Mouse (Mus musculus) heart, postnatal 4 days (tissue): ENCODE measurements at regions not wholly inside any gene's neighbourhood (a gene's known extent, or its start where the extent isn't known, plus 50 kb on each side); places are given as distances from the start of the nearest gene placed in this dataset.

Experiments
- DNase-seq: peaks from one replicate; pipeline ENCODE4 v3.0.0; 2021

DNA sequence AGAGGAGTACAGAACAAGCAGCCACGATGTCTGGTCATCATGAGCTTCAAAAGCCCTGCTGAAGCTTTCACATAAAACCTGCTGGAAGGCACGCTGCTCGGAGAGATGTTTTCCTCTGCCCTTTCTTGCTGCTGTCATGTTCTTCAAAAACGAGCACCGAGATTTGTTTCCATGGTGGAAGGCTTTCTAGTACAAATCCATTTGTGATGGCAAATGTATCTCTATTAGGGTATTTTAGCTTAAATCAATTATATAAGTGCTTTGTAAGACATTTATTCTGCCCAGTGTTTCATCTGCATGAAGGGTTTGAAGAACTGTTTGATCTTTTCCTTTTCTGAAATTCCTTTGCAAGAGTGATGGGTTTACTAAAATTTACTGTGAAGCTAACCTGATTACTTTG, 253.1 kb downstream of the Fam173b start:
- no peak for DNase-seq

DNA sequence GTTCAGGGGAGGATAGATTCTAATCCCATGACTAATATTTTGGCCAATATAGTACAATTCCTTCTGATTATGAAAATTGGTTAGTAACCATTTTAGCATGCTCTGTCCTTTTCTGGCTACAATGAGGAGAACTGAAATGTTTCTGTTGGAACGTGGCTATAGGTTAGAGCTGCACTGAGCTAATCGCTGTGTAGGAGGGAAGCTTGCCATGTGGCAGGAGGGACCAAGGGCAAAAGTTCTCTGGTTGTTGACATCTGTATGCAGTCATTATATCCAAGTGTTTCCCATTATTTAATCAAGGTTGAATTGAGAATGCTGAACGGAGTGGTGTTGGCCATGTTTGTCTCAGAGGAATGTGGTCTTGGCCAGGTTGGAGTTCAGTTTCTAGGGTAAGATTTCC, 253.5 kb downstream of the Fam173b start:
- DNase-seq = no peak

DNA sequence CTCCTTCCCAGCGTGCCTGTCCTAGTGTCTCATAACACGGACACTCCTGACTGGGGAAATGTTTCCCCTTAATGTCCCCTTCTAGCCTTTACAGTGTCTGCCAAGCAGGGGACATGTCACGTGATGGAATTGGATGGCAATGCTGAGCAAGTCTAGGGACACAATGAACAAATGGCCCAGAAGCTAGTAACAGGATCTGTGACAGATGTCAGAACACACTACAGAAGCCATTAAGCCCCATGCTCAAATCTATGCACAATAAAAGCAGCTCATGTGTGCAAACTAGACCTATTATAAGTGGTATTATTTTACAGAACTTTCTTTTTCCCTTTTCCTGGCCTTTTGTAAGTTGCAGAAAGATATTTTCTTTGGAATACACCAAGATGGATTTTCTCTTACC, 267.4 kb downstream of the Fam173b start:
- no peak for DNase-seq

GRCm38 (mm10) chr15:31869673-31870417, 268.2 kb downstream of the Fam173b start:
- no peak for DNase-seq

- DNase-seq = no peak
Observed at GRCm38 (mm10) chr15:31875436-31875835, 273.8 kb downstream of the Fam173b start.

- DNase-seq = no peak
Observed at GRCm38 (mm10) chr15:31880479-31880878, 278.8 kb downstream of the Fam173b start.

DNA sequence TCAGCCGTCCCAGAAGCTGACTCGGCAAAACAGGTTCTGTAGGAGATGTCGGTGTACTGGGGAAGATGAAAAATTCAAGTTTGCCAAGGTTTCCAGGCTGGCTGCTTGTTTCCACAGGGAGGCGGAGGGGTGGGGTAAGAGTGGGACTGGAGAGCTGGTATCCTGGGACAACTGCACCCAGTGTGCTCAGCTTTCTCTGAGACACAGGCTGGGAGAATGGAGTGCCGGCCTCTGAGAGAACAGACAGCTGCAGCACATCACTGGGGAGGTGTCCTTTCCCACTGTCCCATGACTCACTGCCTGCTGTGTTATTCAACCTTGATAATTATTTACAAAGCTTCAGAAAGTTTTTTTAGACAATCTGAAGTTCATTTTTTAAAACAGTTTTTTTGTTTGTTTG, 280.7 kb downstream of the Fam173b start:
- peak; percentile 17 for DNase-seq

DNA sequence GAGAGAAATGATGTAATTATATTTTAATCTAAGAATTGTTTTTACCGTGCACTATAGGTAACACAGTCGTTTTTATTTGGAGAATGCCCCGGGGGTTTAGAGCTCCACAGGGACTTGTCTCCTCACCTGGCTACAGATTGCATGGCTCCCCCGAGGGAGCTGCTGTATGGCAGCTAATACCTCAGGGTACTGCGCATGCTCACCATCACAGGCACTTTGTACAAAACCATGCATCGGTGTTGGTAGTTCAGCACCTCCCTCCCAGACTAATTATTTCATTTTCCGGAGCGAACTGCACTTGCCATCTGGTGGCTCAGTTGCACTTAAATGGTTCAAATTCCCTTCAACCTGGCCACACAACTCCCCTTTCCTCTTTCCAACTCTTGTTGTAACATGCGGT, 281.9 kb downstream of the Fam173b start:
- no peak for DNase-seq

DNA sequence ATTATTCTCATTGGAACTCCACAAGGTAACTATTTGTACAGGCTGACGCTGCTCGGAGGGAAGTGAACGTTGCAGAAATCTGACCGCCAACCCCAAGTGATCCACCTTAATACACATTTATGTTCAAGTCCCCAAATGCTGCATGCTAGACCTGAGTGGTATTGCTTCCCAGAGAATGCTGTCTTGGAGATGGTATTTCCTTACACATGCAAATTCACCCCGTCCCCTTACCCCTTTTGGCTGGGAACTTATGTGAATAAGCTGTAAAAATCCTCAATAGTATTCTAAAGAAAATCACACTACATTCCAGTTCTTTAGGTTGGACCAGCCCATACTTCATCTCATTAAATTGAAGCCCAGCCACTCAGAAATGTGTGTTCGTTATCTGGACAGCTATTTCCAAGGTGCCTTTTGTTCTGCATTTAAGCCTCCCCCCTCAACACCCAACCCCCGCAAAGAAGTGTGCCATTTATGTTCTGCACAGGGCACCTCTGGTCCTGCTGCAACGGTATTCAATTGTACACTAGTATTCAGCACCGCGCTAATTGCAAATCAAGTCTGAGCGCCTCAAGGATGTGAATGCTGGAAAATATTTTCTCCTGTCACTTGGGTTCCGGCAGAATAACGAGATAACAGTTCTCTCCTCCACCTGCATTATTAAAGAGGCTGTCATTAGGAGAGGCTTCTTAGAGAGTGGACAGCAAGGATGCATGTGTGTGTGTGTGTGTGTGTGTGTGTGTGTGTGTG, 278.0 kb upstream of the Tas2r119 start:
- no peak for DNase-seq

DNA sequence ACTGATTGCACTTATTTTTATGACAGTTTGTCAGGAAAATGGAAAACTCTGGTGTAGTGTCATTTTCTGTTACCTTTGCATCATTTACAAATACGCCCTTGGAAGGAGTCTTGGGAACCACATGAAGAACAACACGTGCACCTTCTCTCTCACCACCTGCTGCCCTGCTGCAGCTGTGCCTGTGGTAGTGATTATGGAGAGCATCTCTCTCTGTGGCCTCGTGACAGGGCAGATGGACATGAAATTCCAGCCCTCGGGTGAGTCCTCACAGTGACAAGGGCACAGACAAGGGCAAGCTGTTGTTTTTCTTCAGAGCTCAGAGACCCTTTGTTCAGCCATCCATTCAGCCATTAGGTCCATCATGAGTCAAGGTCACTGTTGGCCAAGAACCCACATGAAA, 276.8 kb upstream of the Tas2r119 start:
- no peak for DNase-seq

DNA sequence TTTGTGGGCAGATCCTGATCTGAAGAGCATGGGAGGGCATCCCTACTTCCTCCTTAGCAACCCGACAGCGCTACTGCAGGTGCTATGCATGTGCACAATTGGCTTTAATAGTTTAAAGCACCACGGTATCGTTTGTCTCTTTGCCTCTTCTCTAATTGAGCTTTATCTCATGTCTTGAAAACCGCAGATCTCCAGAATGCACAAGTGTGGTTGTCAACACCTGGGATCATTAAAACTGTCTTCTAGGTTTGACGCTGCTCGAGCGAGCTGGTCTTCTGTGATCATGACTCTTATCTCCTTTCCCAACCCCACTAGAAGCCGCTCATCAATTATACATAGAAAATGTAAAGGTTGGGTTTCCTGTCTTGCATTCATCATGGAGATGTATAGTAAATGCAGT, 268.7 kb upstream of the Tas2r119 start:
- no peak for DNase-seq

GRCm38 (mm10) chr15:31911978-31912377, 265.1 kb upstream of the Tas2r119 start:
- DNase-seq = no peak

- no peak for DNase-seq
Observed at GRCm38 (mm10) chr15:31921485-31921884, 255.6 kb upstream of the Tas2r119 start.

- DNase-seq = no peak
Observed at GRCm38 (mm10) chr15:31960301-31960700, 216.8 kb upstream of the Tas2r119 start.

- peak; percentile 51 for DNase-seq
Observed at GRCm38 (mm10) chr15:31961963-31962362, 215.1 kb upstream of the Tas2r119 start.

GRCm38 (mm10) chr15:31964911-31965310, 212.2 kb upstream of the Tas2r119 start:
- no peak for DNase-seq

DNA sequence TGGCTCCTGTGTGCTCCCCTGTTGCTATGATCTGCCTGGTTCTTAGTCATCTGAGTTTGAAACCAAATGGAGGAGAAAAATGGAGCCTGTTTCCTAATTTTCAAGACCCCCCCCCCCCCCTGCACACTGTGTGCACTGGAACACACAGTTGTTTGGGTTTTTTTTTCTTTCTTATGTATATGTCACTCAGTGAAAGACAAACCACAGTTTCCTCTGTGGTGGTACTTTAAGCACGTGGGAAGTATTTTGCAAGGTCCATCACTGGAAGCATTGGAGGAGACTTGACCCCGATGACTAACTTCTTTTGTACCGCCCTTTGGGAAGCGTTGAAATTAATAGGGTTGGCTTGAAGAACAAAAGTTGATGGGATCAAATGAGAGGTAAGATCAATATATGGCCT, 211.5 kb upstream of the Tas2r119 start:
- DNase-seq = no peak

GRCm38 (mm10) chr15:31972891-31973290, 204.2 kb upstream of the Tas2r119 start:
- no peak for DNase-seq

DNA sequence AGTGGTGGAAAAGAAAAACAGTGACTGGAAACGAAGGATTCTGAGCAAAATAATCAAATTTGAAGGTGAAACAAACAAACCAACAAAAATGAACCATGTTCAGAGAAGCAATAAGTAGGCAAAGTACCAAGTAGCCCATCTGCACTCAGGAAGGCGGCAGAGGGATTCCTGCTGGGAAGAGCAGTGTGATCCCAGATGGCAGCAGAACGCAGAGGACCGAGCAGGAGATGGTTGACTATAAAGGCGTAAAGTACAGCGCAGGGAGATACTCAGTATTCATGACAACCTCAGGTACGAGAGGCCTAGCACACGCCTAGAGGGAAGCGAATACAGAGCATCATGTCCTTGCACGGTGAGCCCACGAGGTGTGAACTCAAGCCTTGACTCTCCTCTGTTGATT, 203.2 kb upstream of the Tas2r119 start:
- DNase-seq = no peak

DNA sequence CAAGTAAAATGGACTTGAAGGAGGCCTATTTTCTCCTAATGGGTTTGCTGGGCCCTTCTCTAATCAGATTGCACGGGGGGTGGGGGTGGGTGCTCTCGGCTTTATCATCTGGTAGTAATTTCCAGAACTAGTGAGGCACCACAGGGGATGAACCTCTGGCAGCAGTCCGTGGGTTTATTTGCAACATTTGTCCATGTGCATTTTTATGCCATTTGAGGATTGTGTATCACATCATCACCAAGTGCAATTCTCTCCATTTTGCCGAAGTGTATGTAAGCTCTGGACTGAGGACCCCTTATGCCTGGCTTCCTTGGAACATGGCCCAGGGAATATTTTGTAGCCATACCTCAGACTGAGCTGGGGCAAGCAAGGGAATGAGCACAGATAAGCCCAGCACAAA, 200.6 kb upstream of the Tas2r119 start:
- no peak for DNase-seq

DNA sequence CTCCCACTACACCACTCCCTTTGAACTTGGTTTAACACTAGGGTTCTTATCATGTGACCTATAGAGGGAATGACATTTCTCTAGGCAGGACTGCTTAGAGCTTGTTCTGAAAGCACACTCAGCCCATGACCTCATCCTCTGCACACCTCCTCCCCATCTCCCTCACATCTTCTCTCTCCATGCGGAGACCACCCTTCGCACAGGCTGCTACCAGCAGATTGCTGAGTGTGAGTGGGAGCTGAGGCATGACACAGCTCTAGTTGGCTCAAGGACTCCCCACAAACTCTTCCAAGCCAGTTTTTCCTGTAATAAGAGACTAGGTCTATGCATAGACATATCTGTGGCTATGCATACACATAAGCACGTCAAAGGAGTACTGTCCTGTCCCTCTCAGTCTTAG, 199.5 kb upstream of the Tas2r119 start:
- DNase-seq = no peak

GRCm38 (mm10) chr15:31979961-31980360, 197.1 kb upstream of the Tas2r119 start:
- DNase-seq = no peak

GRCm38 (mm10) chr15:31980791-31981190, 196.3 kb upstream of the Tas2r119 start:
- no peak for DNase-seq

- DNase-seq = no peak
Observed at GRCm38 (mm10) chr15:31987291-31987690, 189.8 kb upstream of the Tas2r119 start.
